Mouse (Mus musculus) cerebellum, adult 2 months (tissue): Measurements from ENCODE around the gene Cldn24. TPM values are rescaled to one million over a fixed set of nuclear protein-coding genes. Genes with fewer than 3 reads are reported as not detected.
"Not testable (repeated sequence)": the region's sequence is repeated elsewhere in the genome, so short reads cannot be mapped to it uniquely, and the experiment has no call there.

ENCODE experiments used
- DNase-seq, 2 experiments: peaks; one replicate each; pipeline ENCODE4 v3.0.0; 2021
- H3K27ac ChIP-seq: fragments of 200-500 bp; 2 replicates; pipeline ENCODE4 v1.5.1; 2012; ENCODE audit warnings: low read length, control low read depth, inconsistent platforms; ENCODE audit not compliant: insufficient read depth
- H3K27me3 ChIP-seq: fragments of 200-500 bp; 2 replicates; pipeline ENCODE4 v1.6.1; 2012; ENCODE audit warnings: inconsistent platforms, mild to moderate bottlenecking, low read length, moderate library complexity; ENCODE audit not compliant: control insufficient read depth, insufficient read depth
- H3K4me1 ChIP-seq: fragments of 200-500 bp; 2 replicates; pipeline ENCODE4 v1.6.1; 2011; ENCODE audit warnings: low read length; ENCODE audit not compliant: control insufficient read depth, insufficient read depth
- H3K4me3 ChIP-seq: fragments of 200-500 bp; replicated peaks from 2 replicates; pipeline ENCODE3; 2011; ENCODE audit warnings: mild to moderate bottlenecking, low read depth, low read length, control low read depth; ENCODE audit not compliant: insufficient read depth
- CTCF ChIP-seq: fragments of 200-500 bp; IDR thresholded peaks from 2 replicates; pipeline ENCODE4 v1.5.1; 2011; ENCODE audit warnings: low read depth, mild to moderate bottlenecking, control low read depth, low read length, moderate library complexity, borderline replicate concordance; ENCODE audit not compliant: insufficient read depth
- POLR2A ChIP-seq: fragments of 200-500 bp; IDR thresholded peaks from 2 replicates; pipeline ENCODE4 v1.6.1; 2011; ENCODE audit warnings: low read length, control low read depth, borderline replicate concordance; ENCODE audit not compliant: insufficient read depth
- WGBS: fragments of 180-500 bp; shearing (Covaris S2); methylation state at CpG from one replicate; pipeline ENCODE4 v1.1.7; 2018; 5-methylcytosine and 5-hydroxymethylcytosine counted together
- polyA plus RNA-seq: library from polyadenylated mRNA; depleted of rRNA; stranded (reverse); fragments of >200 nt; gene quantifications from 2 replicates; pipeline ENCODE4 v1.2.3, GENCODE M21; 2012

The Cldn24 gene
- polyA plus RNA-seq, 1 experiment, result not detected

- Histone ChIP-seq H3K27me3 (no peaks in the 10 kb centered on the region), H3K4me1 (no peaks in the 10 kb centered on the region), H3K27ac (no peak overlapping the region), H3K4me3 (no peak overlapping the region)
- DNase-seq, result no peak
- WGBS, result 85% methylated on average over 20 of the region's 20 CpGs
- TF ChIP-seq POLR2A (no peak), CTCF (no peak)
These were observed 800 bp upstream of the Cldn24 start for GRCm38 (mm10) chr8:47820914-47821772.

- H3K4me3 ChIP-seq, H3K27ac ChIP-seq, H3K27me3 ChIP-seq, H3K4me1 ChIP-seq, DNase-seq: not testable (repeated sequence)
- WGBS, result 82% methylated on average over 7 of the region's 9 CpGs
These were observed 598 bp downstream of the Cldn24 start for GRCm38 (mm10) chr8:47822541-47822940.

GRCm38 (mm10) chr8:47823777-47824176, 1.8 kb downstream of the Cldn24 start:
- DNase-seq, result no peak
- WGBS, result 87% methylated on average over 10 of the region's 10 CpGs
- Histone ChIP-seq H3K4me3 (no peak overlapping the region), H3K4me1 (no peaks in the 10 kb centered on the region), H3K27ac (no peak overlapping the region), H3K27me3 (no peaks in the 10 kb centered on the region)
- TF ChIP-seq CTCF (no peak), POLR2A (no peak)

GRCm38 (mm10) chr8:47824182-47824581, 2.2 kb downstream of the Cldn24 start, which contains the start of gene Cldn22:
Gene Cldn22 (plus strand): TSS chr8:47824482.
- H3K27me3 ChIP-seq, result no peaks in the 10 kb centered on the region
- H3K4me3 ChIP-seq, result no peak within 1 kb of the TSS
- DNase-seq, result no peak
- TF ChIP-seq POLR2A (no peak), CTCF (no peak)
- H3K27ac ChIP-seq, result no peak within 1 kb of the TSS
- 65% methylated on average over 13 of the region's 13 CpGs for WGBS
- H3K4me1 ChIP-seq, result no peaks in the 10 kb centered on the region

GRCm38 (mm10) chr8:47825596-47825995, 3.7 kb downstream of the Cldn24 start:
- TF ChIP-seq POLR2A (no peak), CTCF (no peak)
- Histone ChIP-seq H3K27ac (no peak overlapping the region), H3K27me3 (no peaks in the 10 kb centered on the region), H3K4me3 (no peak overlapping the region), H3K4me1 (no peaks in the 10 kb centered on the region)
- WGBS, result 29% methylated on average over 5 of the region's 5 CpGs
- no peak for DNase-seq

- Histone ChIP-seq H3K4me1 (no peaks in the 10 kb centered on the region), H3K4me3 (no peak overlapping the region), H3K27ac (no peak overlapping the region), H3K27me3 (no peaks in the 10 kb centered on the region)
- TF ChIP-seq CTCF, result no peak
- TF ChIP-seq POLR2A, result no peak
- 62% methylated on average over 9 of the region's 9 CpGs for WGBS
- no peak for DNase-seq
These were observed 5.0 kb downstream of the Cldn24 start for GRCm38 (mm10) chr8:47826911-47827310.

GRCm38 (mm10) chr8:47832616-47833015, 10.7 kb downstream of the Cldn24 start:
- TF ChIP-seq POLR2A, result no peak
- no peak for TF ChIP-seq CTCF
- Histone ChIP-seq H3K27ac (no peak overlapping the region), H3K27me3 (no peaks in the 10 kb centered on the region), H3K4me1 (no peaks in the 10 kb centered on the region), H3K4me3 (no peak overlapping the region)
- DNase-seq, result no peak
- 61% methylated on average over 6 of the region's 6 CpGs for WGBS

GRCm38 (mm10) chr8:47833944-47834343, 12.0 kb downstream of the Cldn24 start:
- no peaks in the 10 kb centered on the region for H3K4me1 ChIP-seq
- H3K27ac ChIP-seq, result no peak overlapping the region
- no peaks in the 10 kb centered on the region for H3K27me3 ChIP-seq
- no peak for DNase-seq
- TF ChIP-seq POLR2A (no peak), CTCF (no peak)
- WGBS, result 76% methylated on average over 1 of the region's 1 CpGs
- no peak overlapping the region for H3K4me3 ChIP-seq
